Mouse (Mus musculus) midbrain, embryonic 14.5 days (tissue): ENCODE results near the gene Epha6. TPM values are rescaled to one million over a fixed set of nuclear protein-coding genes. Genes with fewer than 3 reads are reported as not detected.
"Not testable (repeated sequence)": the region's sequence is repeated elsewhere in the genome, so short reads cannot be mapped to it uniquely, and the experiment has no call there.

Experiments used
- ATAC-seq: fragments of 200-750 bp; cut with Nextera tagmentation; 2 replicates; pipeline ENCODE4 v1.8.0; 2017; ENCODE audit warnings: moderate number of reproducible peaks, moderate library complexity; ENCODE audit not compliant: low FRiP score, low TSS enrichment
- DNase-seq: peaks from one replicate; pipeline ENCODE4 v3.0.0-alpha.2; 2015
- H3K27ac ChIP-seq: fragments of 300-500 bp; sonication (generic); replicated peaks from 2 replicates; pipeline ENCODE4 v1.5.1; 2014; ENCODE audit warnings: mild to moderate bottlenecking, low read depth, low read length, moderate library complexity
- H3K27me3 ChIP-seq: fragments of 300-500 bp; sonication (generic); 2 replicates; pipeline ENCODE4 v1.6.1; 2014; ENCODE audit warnings: low read length, control low read depth, mixed read lengths; ENCODE audit not compliant: control insufficient read depth, insufficient read depth
- H3K36me3 ChIP-seq: fragments of 300-500 bp; sonication (generic); 2 replicates; pipeline ENCODE4 v1.6.1; 2014; ENCODE audit warnings: low read length, control low read depth; ENCODE audit not compliant: control insufficient read depth, insufficient read depth
- H3K4me1 ChIP-seq: fragments of 300-500 bp; sonication (generic); 2 replicates; pipeline ENCODE4 v1.6.1; 2014; ENCODE audit warnings: mild to moderate bottlenecking, antibody characterized with exemption, low read length, control low read depth; ENCODE audit not compliant: control insufficient read depth, insufficient read depth
- H3K4me2 ChIP-seq: fragments of 300-500 bp; sonication (generic); 2 replicates; pipeline ENCODE4 v1.6.1; 2014; ENCODE audit warnings: mild to moderate bottlenecking, low read length, moderate library complexity
- H3K4me3 ChIP-seq: fragments of 300-500 bp; sonication (generic); replicated peaks from 2 replicates; pipeline ENCODE4 v1.5.1; 2014; ENCODE audit warnings: low read depth, low read length
- H3K9ac ChIP-seq: fragments of 300-500 bp; sonication (generic); replicated peaks from 2 replicates; pipeline ENCODE4 v1.6.1; 2014; ENCODE audit warnings: mild to moderate bottlenecking, low read length, moderate library complexity
- H3K9me3 ChIP-seq: fragments of 300-500 bp; sonication (generic); 2 replicates; pipeline ENCODE4 v1.6.1; 2016; ENCODE audit warnings: low read length, control low read depth, mixed read lengths; ENCODE audit not compliant: control insufficient read depth
- WGBS: fragments of 180-500 bp; shearing (Covaris S2); extraction: QIAGEN DNeasy Blood & Tissue Kit; methylation state at CpG from one replicate; pipeline ENCODE4 v1.1.7; 2014; 5-methylcytosine and 5-hydroxymethylcytosine counted together
- polyA plus RNA-seq: library from polyadenylated mRNA; unstranded; fragments of >200 nt; fragmentation: Nextera tagmentation; extraction: Ambion mirVana; gene quantifications from 2 replicates; pipeline ENCODE4 v1.2.1, GENCODE M21; 2014

Epha6 gene
- polyA plus RNA-seq, 1 experiment from 2014 or later, result 6.6 TPM

GRCm38 (mm10) chr16:59832468-59832867 is 772.9 kb downstream of the Epha6 start:
- DNase-seq (no peak), ATAC-seq (no peak)
- Histone ChIP-seq H3K4me2 (no peak overlapping the region), H3K36me3 (no peaks in the 10 kb centered on the region), H3K9me3 (no peaks in the 10 kb centered on the region), H3K27me3 (no peaks in the 10 kb centered on the region), H3K27ac (no peak overlapping the region), H3K9ac (no peak overlapping the region), H3K4me1 (no peaks in the 10 kb centered on the region), H3K4me3 (no peak overlapping the region)
- WGBS, result 69% methylated on average over 5 of the region's 5 CpGs

GRCm38 (mm10) chr16:59829655-59830054 is 775.7 kb downstream of the Epha6 start:
- H3K4me1 ChIP-seq, result no peaks in the 10 kb centered on the region
- no peak for ATAC-seq
- H3K9ac ChIP-seq, result no peak overlapping the region
- no peaks in the 10 kb centered on the region for H3K36me3 ChIP-seq
- no peak overlapping the region for H3K4me2 ChIP-seq
- H3K27me3 ChIP-seq, result no peaks in the 10 kb centered on the region
- H3K9me3 ChIP-seq, result no peaks in the 10 kb centered on the region
- H3K4me3 ChIP-seq, result no peak overlapping the region
- 93% methylated on average over 13 of the region's 13 CpGs for WGBS
- no peak overlapping the region for H3K27ac ChIP-seq
- DNase-seq, result no peak

- ATAC-seq, H3K4me1 ChIP-seq, H3K36me3 ChIP-seq, H3K4me2 ChIP-seq, H3K27me3 ChIP-seq, H3K9ac ChIP-seq, H3K4me3 ChIP-seq, H3K9me3 ChIP-seq, DNase-seq, H3K27ac ChIP-seq: not testable (repeated sequence)
- WGBS, result 81% methylated on average over 4 of the region's 4 CpGs
Observed at GRCm38 (mm10) chr16:59799790-59800189, 805.5 kb downstream of the Epha6 start.

- no peak for ATAC-seq
- Histone ChIP-seq H3K4me2 (no peak overlapping the region), H3K9me3 (no peaks in the 10 kb centered on the region), H3K36me3 (no peaks in the 10 kb centered on the region), H3K4me1 (no peaks in the 10 kb centered on the region), H3K4me3 (no peak overlapping the region), H3K27me3 (no peaks in the 10 kb centered on the region), H3K27ac (no peak overlapping the region), H3K9ac (no peak overlapping the region)
- DNase-seq, result no peak
- 87% methylated on average over 2 of the region's 2 CpGs for WGBS
Observed at GRCm38 (mm10) chr16:59772297-59772696, 833.0 kb downstream of the Epha6 start.

GRCm38 (mm10) chr16:59770421-59770820 is 834.9 kb downstream of the Epha6 start:
- no peak overlapping the region for H3K9ac ChIP-seq
- no peak overlapping the region for H3K4me3 ChIP-seq
- ATAC-seq (no peak), DNase-seq (no peak)
- no peak overlapping the region for H3K4me2 ChIP-seq
- 96% methylated on average over 1 of the region's 1 CpGs for WGBS
- no peaks in the 10 kb centered on the region for H3K27me3 ChIP-seq
- no peaks in the 10 kb centered on the region for H3K9me3 ChIP-seq
- H3K27ac ChIP-seq, result no peak overlapping the region
- no peaks in the 10 kb centered on the region for H3K4me1 ChIP-seq
- no peaks in the 10 kb centered on the region for H3K36me3 ChIP-seq

GRCm38 (mm10) chr16:59769936-59770335 is 835.4 kb downstream of the Epha6 start:
- H3K4me1 ChIP-seq, result no peaks in the 10 kb centered on the region
- H3K4me3 ChIP-seq, result no peak overlapping the region
- no peaks in the 10 kb centered on the region for H3K36me3 ChIP-seq
- no peak overlapping the region for H3K27ac ChIP-seq
- DNase-seq (no peak), ATAC-seq (no peak)
- no peak overlapping the region for H3K9ac ChIP-seq
- H3K27me3 ChIP-seq, result no peaks in the 10 kb centered on the region
- H3K9me3 ChIP-seq, result no peaks in the 10 kb centered on the region
- 91% methylated on average over 7 of the region's 7 CpGs for WGBS
- H3K4me2 ChIP-seq, result no peak overlapping the region

GRCm38 (mm10) chr16:59760875-59761274 is 844.5 kb downstream of the Epha6 start:
- no peak overlapping the region for H3K9ac ChIP-seq
- no peaks in the 10 kb centered on the region for H3K36me3 ChIP-seq
- H3K9me3 ChIP-seq, result no peaks in the 10 kb centered on the region
- H3K4me2 ChIP-seq, result no peak overlapping the region
- H3K27me3 ChIP-seq, result no peaks in the 10 kb centered on the region
- DNase-seq, result no peak
- no peak overlapping the region for H3K4me3 ChIP-seq
- H3K4me1 ChIP-seq, result no peaks in the 10 kb centered on the region
- WGBS, result 81% methylated on average over 4 of the region's 4 CpGs
- no peak overlapping the region for H3K27ac ChIP-seq
- ATAC-seq, result no peak

GRCm38 (mm10) chr16:59750905-59751304 is 854.4 kb downstream of the Epha6 start:
- 86% methylated on average over 4 of the region's 4 CpGs for WGBS
- no peak overlapping the region for H3K4me3 ChIP-seq
- DNase-seq, result no peak

GRCm38 (mm10) chr16:59743669-59744068 is 861.7 kb downstream of the Epha6 start:
- no peaks in the 10 kb centered on the region for H3K36me3 ChIP-seq
- DNase-seq (no peak), ATAC-seq (no peak)
- H3K4me1 ChIP-seq, result no peaks in the 10 kb centered on the region
- H3K4me3 ChIP-seq, result no peak overlapping the region
- H3K9ac ChIP-seq, result no peak overlapping the region
- WGBS, result 91% methylated on average over 1 of the region's 1 CpGs
- no peak overlapping the region for H3K4me2 ChIP-seq
- no peaks in the 10 kb centered on the region for H3K27me3 ChIP-seq
- H3K9me3 ChIP-seq, result no peaks in the 10 kb centered on the region
- no peak overlapping the region for H3K27ac ChIP-seq

More at GRCm38 (mm10) chr16:59750905-59751304, 854.4 kb downstream of the Epha6 start:
- no peak for ATAC-seq
- H3K36me3 ChIP-seq, result no peaks in the 10 kb centered on the region
- no peak overlapping the region for H3K9ac ChIP-seq
- H3K4me2 ChIP-seq, result no peak overlapping the region
- no peaks in the 10 kb centered on the region for H3K4me1 ChIP-seq
- no peaks in the 10 kb centered on the region for H3K27me3 ChIP-seq
- H3K27ac ChIP-seq, result no peak overlapping the region
- no peaks in the 10 kb centered on the region for H3K9me3 ChIP-seq
